Mouse (Mus musculus): ENCODE measurements around the gene Zfpm1.

The Zfpm1 gene

DNA sequence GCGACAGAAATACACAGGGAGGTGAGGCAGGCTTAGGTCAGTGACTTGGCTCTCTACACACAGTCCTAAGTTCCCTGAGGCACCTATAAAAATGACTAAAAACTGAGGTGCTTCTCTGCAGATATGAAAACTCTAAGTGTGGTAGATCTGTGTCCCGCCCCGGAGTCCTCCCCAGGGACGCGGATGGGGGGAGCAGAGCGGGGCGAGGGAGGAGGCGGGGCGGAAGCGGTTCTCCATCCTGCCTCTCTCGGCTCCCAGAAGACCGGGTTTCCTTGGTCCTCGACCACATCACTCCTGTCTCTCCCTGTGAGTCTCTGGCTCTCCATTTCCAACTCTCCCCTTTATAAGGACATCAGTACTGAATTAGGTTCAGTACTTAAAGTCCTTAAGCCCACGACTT is 61.8 kb downstream of the Zfpm1 start:
- in situ Hi-C loops (cut with MseI, MboI), result no loop called here

DNA sequence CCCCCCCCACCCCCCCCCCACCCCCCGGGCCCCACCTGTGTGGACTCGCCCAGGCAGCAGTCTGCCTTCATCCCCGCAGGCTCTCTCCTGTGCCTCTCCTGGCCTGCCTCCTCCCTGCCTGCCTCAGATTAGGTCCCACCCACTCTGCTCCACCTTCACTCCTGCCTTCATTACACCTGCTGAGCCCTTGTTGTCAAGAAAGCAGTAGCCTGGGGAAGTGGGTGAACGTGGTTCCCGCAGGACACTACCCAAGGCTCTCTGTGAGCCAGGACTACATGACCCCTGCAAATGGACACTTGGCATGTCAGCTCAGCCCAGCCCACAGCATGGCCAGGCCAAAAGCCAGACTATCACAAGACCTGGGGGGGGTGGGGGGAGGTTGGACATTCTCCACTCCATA is 62.3 kb downstream of the Zfpm1 start:
- in situ Hi-C loops (cut with MseI, MboI), result no loop called here

DNA sequence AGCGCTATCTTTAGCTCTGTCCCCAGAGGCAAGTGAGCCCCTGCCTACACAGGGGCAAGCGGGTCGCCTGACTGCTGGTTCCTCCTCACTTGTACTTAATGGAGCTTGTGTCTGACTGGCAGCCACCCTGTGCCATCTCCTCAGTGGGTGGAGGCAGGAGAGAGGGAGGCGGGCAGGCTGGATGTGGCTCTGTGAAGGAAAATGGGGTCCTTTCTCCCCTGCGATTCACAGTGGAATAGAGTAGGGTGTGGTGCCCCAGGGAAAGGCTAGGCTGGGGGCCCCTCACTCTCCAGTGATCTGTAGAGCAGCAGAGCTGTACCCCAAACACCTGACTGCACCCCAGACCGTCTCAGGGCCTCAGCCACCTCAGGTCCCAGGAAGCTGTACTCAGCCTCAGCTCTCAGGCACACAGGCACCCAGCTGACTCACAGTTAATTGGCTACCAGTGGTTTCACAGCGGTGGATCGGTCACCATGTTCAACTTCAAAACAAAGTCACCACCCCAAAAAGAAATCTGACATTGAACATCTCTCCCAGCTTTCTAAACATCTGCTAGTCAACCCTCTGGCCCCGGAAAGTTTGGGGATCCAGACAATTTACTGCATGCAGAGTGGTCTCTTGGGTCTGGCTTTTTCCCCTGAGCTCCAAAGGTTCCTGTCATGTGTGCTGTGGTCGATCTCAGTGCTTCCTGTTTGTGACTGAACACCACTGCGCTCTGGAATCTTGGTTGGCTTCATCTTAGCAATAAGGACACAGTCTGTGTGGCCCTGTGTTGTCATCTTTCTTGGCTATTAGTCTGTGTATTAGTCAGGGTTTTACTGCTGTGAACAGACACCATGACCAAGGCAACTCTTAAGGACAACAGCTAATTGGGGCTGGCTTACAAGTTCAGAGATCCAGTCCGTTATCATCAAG is 63.5 kb downstream of the Zfpm1 start:
- in situ Hi-C loops (cut with MseI, MboI), result no loop called here

DNA sequence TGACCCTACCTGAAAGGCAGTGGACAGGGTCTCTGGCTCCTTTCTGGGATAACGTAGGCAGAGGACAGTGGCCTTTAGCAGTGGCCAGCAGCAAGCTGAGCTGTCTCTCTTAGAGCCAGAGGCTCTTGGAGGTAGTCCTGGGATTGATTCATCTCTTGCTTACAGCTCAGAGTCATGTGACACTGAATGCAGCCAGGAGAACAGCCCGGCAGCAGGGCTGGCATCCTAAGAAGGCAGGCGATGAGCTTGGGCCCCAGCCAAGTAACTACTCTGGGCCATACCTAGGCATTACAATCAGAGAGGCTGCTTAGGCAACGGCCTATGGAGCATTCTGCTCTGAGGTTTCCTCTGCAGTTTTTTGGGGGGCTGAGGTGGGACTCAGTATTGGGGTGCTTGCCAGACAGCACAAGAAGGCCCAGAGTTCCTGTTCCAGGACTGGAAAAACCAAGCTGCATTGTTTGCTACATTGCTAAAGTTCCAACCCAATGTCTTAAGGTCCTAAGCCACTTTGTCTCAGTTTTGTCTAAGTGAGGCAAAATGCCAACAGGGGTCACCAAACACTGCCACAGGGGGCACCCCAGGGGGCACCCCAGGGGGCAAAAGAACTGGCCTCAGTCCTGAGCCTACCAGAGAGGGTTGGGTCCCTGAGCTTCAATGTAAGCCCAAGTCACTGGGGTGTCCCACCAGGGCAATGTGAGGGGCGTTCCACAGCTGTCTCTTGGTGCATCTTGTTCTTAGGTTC is 66.0 kb downstream of the Zfpm1 start:
- in situ Hi-C loops (cut with MseI, MboI), result no loop called here

DNA sequence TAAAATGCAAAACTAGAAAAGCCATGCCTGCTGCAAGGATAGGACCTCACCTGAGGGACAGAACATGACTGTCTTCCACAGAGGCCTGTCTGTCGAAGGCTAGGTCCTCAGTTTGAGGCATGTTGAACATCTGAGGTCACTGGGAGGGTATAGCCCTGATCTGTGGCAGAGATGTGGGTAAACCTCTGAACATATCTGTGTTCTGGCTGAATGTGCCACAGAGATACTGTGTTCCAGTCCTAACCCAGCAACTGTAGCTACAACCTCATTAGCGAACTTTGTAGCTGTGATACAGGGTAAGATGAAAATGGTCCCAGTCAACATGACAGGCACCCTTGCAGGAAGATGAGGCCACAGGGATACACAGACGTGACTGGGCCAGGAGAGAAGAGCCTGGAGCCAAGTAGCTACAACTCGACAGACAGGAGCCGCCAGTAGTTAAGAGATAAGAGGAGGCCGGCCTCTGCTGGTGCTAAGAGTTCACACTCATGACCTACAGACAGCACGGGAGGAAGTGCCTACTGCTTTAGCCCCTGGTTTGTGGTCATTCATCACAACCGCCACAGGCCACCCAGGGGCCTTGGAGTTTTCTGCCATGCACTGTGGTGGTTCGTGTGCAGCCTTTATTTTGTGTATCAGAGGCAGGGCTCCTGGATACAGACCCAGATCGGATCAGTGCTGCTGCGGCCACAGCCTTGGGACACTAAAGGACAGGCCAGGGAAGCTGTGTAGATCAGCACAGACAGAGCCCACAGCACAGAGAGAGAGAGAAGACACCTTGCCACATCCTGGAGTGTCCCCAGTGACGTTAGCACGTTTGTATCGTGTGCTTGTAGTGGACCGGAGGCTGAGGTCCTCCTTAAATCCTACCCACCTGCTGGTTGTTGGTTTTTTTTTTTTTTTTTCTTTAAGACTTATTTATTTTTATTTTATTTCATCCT is 67.7 kb downstream of the Zfpm1 start:
- in situ Hi-C loops (cut with MseI, MboI), result no loop called here

DNA sequence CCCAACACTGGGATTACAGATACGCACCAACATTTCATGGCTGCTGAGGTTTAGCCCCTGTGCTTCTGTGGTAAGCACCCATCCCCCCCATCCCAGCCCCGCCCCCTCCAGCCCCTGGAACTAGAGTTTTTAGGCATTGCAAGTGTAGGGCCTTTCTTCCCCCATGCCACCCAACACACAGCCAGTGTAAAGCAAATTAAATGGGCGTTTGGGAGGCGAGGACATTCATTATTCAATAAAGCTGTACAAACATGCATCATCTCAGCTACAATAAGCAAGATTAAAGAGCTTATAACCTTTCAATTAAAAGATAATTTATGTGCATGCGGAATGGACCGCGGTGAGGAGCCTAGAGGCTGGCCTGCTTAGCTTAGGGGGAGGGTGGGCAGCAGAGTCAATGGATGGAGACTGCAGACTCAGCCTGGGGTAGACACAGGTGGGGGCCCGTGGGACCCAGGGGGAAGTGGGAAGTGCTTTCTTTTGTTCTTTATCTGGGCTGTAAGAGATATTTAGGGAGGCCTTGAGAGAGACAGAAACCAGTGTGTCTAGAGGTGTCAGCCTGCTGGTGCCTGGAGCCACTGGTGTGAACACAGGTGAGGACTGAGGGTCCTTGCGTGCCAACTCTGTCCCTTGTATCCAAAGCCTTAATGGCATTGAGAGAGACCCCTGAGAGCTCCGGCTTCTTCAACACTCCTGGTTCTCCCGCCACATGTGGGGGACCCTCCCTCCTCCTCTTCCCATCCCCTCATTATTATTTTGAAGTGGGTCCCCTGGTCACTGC is 68.6 kb downstream of the Zfpm1 start:
- in situ Hi-C loops (cut with MseI, MboI), result no loop called here

DNA sequence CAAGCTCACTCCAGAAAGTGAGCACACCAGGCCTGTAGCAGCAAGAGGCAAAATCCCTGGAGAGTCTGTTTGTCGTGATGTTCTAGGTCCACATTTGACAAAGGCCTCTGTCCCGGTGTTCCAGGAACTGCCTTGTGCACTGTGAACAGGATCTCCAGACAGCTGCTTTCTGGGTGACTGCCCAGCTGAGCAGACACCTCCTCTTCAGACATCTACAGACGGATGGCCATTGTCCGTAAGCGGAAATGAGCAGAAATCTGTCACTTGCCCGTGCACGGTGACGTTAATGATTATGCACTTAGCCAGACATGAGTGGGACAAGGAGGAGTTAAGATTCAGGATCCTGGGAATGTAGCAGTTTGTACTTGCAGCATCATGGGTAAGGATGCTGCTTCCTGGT is 72.2 kb downstream of the Zfpm1 start:
- in situ Hi-C loops (cut with MseI, MboI), result no loop called here

DNA sequence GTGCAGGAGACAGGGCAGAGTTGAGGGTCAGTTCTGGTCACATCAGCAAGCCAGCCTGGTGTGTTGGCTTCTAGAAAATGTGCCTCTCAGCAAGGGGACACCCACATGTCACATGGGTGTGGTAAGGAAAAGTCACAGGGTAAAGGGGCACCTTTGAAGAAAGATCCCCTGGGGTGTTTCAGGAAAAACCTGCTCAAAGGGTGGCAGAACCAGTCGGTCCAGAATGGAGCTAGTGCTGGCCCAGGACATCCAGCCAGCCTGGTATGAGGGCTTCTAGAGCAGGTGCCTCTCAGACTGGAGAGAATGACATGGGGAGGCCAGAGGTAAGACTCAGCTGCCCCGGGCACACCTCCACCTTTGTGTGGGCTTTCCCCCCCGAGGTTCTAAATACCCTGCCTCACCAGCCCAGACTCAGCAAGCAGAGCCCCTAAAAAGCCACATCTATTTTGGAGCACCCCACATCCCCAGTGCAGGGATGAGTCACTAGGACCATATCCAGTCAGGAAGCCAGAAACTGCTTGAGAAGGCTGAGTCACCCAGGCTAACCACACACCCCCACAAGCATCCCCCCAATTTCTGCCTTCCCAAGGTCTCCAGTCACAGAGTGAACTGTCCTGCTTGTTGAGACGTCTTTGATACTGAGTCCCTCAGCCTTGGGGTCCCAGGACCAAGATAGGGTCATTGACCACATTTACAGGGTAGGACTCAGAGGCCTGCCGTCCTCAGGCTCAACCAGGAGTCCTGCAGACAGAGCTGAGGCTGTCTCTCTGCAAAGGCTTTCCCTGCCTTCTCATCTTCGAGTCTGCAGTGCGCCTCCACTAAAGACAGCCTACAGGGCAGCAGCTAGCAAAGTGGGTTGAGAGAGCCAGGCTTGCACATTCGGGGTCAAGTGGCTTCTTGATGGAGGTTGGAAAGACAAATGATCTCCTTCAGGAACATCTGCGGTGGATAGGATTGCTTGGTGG is 74.0 kb downstream of the Zfpm1 start:
- in situ Hi-C loops (cut with MseI, MboI), result no loop called here

DNA sequence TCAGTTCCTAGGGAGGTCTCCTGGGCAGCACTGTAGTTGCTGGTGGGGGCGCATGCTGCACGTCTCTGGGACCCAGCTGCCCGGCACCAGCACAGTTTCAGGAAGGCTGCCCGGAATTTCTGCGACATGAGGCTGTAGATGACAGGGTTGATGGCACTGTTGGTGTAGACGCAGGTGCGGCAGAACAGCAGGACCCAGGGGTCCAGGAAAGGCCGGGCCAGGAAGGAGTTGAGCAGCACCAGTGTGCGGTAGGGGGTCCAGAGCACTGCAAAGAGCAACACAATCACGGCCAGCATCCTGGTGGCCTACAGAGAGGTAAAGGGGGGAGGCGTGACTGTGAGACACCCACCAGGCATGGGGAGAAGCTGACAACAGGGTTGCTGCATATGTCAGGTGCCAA is 75.3 kb downstream of the Zfpm1 start:
- in situ Hi-C loops (cut with MseI, MboI), result no loop called here

DNA sequence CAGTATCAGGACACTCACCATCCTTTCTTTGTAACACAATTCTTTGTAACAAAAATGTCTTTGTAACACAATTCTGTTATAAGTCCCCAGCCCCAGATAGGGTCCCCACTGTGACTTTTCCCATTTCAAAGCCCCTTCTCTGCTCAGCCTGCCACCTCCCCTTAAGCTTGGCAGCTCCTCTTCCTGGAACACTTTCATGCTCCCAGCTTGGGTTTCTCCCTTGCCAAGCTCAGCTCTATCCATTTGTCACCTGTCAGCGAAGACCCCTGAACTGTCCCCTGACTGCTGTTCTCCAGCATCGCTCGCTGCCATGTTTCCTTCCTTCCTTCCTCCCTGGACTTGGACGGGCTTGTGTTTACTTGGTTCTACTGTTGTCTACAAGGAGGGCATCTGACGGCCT is 75.7 kb downstream of the Zfpm1 start:
- in situ Hi-C loops (cut with MseI, MboI), result no loop called here

DNA sequence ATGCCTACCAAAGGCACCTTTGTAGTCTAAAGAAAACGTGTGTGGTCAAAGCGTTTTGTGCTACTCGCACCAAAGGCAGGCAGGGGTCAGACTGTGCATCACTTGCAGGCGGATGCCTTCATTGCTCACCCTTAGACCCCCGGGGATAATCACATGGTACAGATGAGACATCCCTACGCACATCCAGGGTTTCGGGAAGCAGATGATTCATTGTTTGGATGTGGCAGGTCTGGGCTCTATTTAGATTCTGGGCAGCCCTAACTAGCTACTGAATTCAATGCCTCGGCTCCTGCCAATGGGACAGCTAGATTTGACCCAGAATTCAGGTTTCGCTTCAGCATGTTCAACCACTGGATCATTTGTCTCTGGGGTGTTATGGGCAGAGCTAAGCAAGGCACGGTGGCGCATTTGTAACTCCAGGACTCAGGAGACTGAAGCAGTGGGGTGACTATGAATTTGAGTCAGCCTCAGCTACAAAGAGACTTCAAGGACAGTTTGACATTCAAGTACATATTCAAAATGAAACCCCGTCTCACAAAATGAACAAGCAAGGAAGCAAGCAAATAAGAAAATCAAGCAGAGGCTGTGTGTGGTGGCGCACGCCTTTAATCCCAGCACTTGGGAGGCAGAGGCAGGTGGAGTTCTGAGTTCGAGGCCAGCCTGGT is 77.3 kb downstream of the Zfpm1 start:
- in situ Hi-C loops (cut with MseI, MboI), result no loop called here

DNA sequence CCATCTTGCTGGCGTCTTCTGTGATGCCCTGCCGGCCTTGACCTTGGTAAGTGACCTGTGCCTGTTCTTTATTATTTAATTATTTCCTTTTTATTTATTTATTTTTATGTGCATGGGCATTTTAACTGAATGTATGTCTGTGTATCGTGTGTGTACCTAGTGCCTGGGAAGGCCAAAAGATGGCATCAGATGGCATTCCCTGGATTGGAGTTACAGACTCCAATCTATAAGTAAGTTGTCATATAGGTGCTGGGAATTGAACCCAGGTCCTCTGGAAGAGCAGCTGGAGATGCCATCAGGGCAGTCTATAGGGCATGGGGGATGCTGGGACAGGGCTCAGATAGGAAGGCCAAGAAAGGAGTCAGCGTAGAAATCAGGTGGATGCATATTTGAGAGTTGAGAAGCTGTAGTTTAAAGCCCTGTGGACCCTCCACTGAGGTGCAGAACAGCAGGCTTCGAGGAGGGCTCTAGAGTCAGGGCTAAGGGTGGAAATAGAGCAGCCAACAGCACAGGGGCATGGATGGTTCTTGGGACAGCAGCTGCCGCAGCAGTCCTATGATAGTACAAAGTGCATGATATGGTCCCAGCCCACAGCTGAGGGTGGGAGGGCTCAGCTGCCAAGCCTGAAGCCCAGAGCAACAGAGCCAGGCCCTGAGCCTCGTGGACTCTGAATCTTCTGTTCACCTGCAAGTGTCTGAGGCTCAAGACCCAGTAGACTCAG is 78.9 kb downstream of the Zfpm1 start, which contains the start of gene Trhr2:
Trhr2 (minus strand) TSS at position 51 of the 721 bp plus-strand sequence.
- in situ Hi-C loops (cut with MseI, MboI), result loop anchor here in 1 of 2 experiments (10.0 kb wide), 1 partner anchor 86 kb away; no protein-coding TSS in a partner anchor

DNA sequence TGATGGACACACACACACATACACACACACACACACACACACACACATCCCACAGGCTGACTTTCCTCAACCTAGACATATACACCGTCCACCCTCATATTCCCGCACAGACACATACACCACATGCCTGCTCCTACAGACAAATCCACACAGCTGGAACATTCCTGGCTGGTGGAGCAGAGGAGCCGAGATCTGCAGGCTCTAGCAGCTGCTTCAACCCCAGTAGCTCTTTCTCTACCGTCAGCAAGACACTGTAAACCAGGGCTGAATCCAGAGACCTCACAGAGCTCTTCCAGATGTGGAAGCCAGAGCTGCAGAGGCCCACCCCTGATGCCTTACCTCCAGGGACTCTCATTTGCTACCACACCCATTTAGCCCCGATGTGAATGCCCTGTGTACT is 80.3 kb downstream of the Zfpm1 start:
- in situ Hi-C loops (cut with MseI, MboI), result loop anchor here in 1 of 2 experiments (10.0 kb wide), 1 partner anchor 87 kb away; no protein-coding TSS in a partner anchor

DNA sequence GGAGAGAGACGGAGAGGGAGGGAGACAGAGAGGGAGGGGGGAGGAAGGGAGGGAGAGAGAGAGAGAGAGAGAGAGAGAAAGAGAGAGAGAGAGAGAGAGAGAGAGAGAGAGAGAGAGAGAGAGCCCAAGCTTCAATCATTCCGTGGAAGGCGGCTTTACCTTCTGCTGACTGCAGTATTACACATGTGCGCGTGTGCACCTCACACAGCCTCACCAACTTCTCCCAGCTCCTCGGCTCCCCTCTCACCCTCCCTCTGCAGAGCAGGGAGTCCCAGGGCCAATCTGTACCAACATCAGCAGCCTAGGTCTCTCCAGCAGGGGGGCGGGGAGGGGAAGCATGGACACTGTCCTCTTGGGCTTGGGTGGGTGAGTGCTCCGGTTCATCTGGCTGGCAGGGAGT is 81.0 kb downstream of the Zfpm1 start:
- in situ Hi-C loops (cut with MseI, MboI), result loop anchor here in 1 of 2 experiments (10.0 kb wide), 1 partner anchor 88 kb away; no protein-coding TSS in a partner anchor

DNA sequence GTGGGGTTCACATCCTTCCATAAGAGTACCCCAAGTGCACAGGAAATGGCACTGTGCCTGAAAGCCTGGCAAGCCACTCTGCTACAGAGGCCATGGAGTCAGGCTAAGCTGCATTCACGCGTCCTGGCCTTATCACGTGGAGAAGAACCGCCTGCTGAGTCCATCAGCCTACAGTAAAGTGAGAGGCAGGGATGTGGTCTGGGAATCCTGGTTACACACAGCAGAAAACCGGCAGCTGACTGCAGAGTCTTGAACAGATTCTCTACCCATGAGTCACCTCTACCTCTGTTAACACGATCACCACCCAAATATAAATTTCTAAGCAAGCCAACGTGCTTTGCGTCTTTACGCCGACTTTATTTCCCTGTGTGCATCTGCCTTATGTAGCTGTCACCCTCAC is 86.6 kb downstream of the Zfpm1 start:
- in situ Hi-C loops (cut with MseI, MboI), result loop anchor here in 1 of 2 experiments (10.0 kb wide), 1 partner anchor 94 kb away; no protein-coding TSS in a partner anchor

DNA sequence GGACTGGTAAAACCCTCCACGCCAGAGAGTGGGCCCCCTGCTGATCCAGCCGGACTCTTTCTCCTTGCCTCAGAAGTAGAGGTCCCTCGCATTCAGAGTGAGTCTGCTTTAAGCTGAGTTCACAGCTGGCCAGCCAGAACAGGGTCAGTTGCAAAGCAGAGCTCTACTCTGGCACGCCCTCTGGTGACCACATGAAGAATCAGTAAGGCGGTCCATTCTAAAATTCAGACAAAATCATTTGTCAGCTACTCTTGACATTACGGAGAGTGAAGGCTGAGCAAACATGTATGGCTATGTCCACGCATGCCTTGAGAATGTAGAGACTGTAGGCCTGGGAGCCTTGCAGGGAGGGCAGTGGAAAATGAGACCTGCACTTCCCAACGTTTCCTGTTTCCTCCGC is 87.7 kb downstream of the Zfpm1 start:
- in situ Hi-C loops (cut with MseI, MboI), result loop anchor here (5.0 to 10.0 kb wide), 2 partner anchors 95 to 97 kb away; no protein-coding TSS in a partner anchor

DNA sequence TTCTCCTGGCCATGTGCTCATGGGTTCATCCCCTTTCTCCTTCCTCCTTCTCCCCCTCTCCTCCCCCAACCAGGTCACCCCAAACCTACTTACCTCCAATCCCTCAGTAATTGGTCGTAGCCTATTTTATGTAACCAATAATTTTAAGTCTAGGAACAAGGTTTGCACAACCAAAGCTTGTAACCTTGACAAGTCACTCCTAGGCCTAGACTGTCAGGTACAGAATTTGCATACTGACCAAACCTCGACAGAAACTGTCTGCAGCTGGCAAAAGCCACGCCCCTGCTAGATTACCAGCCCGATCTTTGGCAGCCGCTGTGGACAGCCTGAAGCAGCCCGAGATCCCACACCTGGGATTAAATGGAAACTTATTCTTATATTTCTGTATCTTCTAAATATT is 89.8 kb downstream of the Zfpm1 start:
- in situ Hi-C loops (cut with MseI, MboI), result loop anchor here in 1 of 2 experiments (5.0 kb wide), 1 partner anchor 99 kb away; no protein-coding TSS in a partner anchor

DNA sequence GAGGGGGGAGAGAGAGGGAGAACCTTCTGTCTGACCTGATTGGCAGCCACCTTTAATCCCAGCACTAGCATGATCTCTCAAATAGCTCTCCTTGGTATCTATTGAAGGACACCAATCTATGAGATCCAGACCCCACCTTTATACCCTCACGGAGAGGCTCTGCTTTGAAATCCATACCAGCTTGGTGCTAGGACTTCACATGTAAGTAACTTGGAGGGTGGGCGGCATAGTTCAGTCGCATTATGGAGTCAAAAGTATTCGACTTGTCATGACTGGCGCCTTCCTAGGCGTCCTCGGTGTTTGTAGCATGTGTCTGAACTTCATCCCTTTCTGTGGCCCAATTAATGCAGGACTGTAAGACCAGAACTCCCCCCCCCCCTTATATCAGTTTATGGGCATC is 93.4 kb downstream of the Zfpm1 start:
- in situ Hi-C loops (cut with MseI, MboI), result no loop called here
